Mouse (Mus musculus) kidney, adult 2 months (tissue): ENCODE results near the gene Rin1.

Experiments used
- CTCF ChIP-seq: fragments of 200-500 bp; conservative IDR thresholded peaks from 2 replicates; pipeline ENCODE4 v1.5.1; 2011; ENCODE audit warnings: low read depth, mild to moderate bottlenecking, control low read depth, low read length, moderate library complexity, mixed read lengths; ENCODE audit not compliant: insufficient read depth, insufficient read length
- POLR2A ChIP-seq: fragments of 200-500 bp; IDR thresholded peaks from one replicate; pipeline ENCODE4 v1.6.1; 2011; ENCODE audit warnings: low read depth, low read length, control low read depth

GRCm38 (mm10) chr19:5094746-5095417 is 44.6 kb downstream of the Rin1 start:
- no peak for TF ChIP-seq CTCF
- no peak for TF ChIP-seq POLR2A
